Mouse (Mus musculus): Measurements from ENCODE around the gene Gatad2a.
"Not testable (repeated sequence)": the region's sequence is repeated elsewhere in the genome, so short reads cannot be mapped to it uniquely, and the experiment has no call there.

Gene Gatad2a

DNA sequence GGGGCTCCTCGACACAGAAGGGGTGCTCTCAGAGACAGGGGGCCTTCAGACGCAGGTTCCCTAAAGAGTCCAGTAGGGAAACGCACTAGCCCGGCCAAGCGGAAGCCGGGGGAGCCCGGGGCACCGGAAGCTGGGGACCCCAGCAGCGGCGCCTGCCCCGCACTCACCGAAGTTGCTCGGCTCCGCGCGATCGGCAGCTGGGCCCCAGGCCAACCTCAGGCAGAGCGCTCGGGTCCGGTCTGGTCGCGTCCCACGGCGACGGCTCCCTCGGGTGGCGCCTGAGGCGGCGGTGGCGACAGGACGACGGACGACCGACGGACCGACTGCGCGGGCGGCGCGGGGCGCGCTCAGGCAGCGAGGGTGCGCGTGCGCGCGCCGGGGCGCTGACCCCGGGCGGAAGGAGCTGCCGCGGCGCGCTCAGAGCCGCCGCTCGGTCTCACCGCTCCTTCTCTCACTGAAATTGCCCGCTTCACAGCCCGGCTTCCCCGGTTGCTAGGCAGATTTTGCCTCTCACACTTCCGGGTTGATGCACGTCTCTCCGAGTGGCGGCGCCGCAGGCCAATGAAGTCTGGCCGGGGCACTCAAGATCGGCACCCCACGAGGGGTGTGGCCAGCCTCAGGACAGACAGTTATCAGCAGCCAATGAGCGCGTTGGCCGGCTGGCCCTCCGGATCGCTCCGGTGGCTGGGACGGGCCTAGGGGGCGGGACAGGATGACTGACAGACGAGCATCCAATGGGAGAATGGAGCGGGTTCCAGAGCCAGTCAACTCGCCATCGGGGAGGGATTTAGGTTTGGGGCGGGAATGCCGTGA, at the start of gene Gatad2a:
Gatad2a (minus strand) TSS at position 609 of the 813 bp plus-strand sequence.
- DNase-seq (ENCODE audit: low read depth, low spot score), result peak; percentile 99

DNA sequence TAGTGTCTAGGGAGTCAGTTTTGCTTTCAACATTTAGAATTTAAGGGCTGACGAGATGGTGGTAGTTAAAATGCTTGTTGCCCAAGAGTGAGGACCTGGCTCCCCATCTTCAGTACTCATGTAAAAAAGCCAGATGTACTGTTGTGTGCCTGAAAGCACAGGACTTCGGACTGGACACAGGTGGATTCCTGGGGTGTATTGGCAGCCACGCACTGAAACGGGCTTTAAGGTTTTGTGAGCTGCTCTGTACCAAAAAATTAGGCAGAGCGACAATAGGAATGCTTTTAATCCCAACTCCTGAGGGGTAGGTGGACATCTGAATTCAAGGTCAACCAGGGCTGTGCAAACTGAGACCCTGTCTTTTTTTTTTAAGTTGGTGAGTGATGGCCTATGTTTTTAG, 47.8 kb upstream of the Gatad2a start:
- no peak for DNase-seq (ENCODE audit: low read depth, low spot score)

DNA sequence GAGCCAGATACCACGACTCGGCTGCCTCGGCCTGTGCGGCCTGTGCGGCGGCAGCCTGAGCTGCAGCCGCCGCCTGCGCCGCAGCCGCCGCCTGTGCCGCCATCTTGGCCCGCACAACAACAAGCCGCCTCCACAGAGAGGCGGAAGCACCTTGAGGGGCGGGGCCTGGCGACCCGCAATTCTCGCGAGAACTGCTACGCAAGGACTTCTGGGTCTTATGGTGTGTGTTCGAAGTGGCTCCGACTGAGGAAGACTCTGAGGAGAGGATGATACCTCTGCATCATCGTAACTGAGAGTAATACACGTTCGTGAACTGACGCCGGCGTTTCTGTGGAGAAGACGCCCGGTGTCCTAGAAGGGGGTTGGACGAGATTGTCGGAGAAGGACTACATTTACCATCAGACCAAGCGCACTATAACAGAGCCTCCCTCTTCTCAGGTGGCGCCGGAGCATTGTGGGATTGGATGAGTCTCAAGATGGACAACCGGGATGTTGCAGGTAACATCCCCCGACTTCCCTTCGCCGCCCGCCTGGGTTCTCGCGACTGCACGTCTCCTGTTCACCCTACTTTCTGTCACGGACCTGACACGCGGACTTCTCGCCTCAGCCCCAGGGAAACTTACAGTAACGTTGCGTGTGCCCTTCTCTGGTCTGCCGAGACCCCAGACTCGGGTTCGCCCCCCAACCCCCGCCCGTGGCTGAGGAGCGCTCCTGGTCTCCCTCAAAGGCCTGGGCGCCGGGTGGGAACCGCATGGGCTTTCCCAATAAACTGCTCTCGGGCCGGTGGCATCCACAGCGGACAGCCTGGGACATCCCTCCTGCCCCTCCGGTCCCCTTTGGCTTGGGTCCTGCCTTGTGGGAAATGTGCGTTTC, 46.6 kb upstream of the Gatad2a start, which contains the start of the genes Mau2 and Sugp1:
Mau2 (minus strand) TSS at position 152 of the 873 bp plus-strand sequence.
Sugp1 (plus strand) TSS at position 231 of the 873 bp plus-strand sequence.
- peak; percentile 97 for DNase-seq (ENCODE audit: low read depth, low spot score)

DNA sequence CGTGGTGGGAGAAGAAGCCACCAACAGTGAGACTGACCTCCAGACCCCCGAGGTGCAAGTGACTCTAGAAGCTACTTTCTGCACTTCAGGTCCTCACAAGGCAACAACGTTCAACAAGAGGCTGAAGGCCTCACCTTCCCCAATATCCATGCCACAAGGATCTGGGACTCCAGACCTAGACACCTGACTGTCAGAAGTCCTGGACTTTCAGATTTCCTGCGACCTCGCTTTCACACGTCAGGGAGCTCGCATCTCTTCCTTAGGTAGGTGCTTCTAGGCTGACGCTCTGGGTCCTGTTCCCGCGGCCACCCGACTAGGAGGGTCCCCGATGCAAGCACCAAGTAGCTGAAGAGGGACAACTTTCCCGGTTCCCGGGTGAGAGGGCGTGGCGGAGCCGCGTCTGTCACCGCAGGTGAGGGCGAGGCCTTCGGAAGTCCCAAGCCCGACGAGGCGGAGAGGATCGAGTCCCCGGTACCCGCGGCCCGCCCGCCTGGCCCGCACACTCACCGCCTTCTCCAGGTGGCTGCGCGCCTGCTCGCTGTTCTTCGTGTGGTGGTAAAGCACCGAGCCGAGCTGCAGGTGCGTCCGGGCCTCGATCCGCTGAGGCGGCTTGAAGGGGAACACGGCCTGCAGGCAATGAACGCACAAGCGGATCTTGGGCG, 45.8 kb upstream of the Gatad2a start:
- no peak for DNase-seq (ENCODE audit: low read depth, low spot score)

DNA sequence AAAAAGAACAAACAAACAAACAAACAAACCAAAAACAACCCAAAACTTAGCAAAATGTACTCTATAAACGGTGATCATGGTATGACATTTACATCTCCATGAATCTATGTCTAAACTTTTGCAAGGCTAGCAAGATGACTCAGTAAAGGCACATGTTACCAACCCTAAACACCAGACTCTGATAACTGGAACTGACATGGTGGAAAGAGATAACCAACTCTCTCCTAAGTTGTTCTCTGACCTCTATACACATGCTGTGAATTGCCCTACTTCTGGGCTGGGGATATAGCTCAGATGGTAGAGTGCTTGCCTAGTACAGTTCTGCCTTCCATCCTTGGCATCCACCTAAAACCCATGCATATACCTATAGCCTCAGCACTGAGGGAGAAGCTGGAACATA, 41.8 kb upstream of the Gatad2a start:
- DNase-seq (ENCODE audit: low read depth, low spot score), result no peak

DNA sequence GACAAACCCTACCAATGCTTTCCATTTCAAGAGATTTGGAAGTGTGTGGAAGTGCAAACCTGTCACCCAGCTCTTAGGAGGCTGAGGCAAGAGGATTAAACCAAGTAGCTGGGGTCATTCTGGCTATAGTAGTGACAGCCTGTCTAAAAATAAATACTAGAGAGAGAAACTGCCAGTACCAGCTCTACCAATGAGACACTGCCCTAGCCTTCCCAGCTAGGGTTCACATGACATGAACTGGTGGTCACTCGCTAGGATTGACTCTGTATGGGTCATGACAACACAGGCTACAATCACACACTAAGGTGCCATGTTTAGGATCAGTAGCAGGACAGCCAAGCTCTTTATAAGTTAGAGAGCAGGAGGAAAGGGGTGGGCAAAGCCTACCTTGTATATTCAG, 34.1 kb upstream of the Gatad2a start:
- DNase-seq (ENCODE audit: low read depth, low spot score), result no peak

DNA sequence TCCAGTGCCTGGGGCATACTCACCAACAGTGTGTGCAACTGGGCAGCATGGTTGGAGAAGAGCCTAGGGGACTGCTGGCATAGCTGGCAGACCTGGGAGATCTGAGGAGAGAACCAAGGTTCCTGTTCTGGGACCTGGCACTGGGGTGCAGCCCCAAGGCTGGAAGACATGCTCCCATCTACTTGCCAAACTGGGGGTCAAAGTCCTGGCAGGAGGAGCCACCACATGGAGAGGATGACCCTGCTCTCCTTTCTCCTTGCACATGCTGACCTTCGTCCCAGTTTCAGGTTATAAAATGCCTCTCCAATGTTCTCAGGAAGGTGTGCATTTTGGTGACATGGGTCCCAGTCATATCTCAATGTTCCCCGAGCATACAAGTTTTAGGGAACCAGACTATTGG, 30.0 kb upstream of the Gatad2a start:
- DNase-seq (ENCODE audit: low read depth, low spot score), result no peak

DNA sequence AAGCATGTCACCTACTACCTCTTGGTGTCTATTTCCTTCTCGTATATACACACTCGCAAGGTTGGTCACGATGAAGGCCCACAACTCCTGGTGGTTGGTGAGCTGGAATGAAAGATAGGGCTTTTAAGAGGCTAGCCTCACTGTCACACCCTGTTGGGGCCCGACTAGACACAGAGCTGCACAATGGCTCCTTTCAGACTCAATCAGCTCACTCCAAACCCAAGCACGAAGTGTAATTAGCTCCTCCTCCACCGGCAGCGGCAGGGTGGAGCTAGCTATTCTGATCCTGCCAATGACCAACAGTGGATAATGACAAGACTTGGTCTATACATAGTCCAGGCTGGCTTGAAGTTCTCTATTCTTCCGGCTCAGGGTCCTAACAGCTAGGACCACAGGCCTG, 27.4 kb upstream of the Gatad2a start:
- peak; percentile 31 for DNase-seq (ENCODE audit: low read depth, low spot score)

DNA sequence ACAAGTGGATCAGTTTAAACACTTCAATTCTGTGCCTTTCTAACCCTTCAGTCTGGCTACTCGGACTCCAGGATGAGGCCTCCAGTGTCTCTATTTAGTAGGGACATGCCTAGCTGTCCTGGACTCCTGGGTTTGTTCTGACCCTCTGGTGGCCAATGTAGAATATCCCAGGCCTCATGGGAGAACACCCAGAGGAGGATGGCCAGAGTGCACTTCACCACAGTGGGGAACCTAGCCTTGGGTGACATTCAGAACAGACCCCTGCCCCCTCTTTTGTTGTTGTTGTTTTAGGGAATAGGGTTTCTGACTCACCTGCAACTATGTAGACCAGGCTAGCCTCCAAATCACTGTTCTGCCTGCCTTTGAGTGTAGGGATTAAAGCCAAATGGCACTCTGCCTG, 18.8 kb upstream of the Gatad2a start:
- no peak for DNase-seq (ENCODE audit: low read depth, low spot score)

DNA sequence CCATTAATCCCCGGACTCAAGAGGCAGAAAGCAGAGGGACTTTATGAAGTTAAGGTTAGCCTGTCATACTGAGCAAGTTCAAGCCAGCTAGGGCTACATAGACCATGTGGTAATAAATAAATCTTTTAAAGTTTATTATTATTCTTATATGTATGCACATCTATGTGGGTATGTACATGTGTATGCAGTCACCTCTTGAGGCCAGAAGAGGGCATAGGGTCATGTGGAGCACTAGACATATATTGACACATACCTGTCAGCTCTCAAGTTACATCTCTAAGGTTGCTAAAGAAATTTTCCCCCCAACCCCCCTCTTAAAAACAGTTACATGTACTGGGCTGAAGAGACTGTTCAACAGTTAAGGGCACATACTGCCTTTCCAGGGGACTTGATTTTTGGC, 16.6 kb upstream of the Gatad2a start:
- no peak for DNase-seq (ENCODE audit: low read depth, low spot score)

DNA sequence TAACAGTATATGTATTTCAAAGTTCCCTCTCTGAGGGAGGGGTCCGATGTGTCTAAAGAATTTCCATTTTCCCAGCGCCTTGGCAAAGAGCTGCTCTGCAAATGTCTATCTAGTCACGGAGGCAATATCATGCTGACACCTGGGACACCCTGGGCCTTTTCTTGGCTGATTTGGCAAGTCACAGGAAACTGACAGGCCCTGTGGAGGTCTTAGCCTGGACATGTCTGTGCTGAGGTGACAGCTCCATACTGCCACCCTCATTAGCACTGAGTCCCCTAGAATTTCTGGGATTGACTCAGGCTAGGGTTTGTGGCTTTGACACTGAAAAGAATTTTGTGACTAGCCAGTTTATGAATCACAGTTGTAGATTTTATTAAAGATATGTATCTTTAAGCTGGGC, 16.2 kb upstream of the Gatad2a start:
- no peak for DNase-seq (ENCODE audit: low read depth, low spot score)

DNA sequence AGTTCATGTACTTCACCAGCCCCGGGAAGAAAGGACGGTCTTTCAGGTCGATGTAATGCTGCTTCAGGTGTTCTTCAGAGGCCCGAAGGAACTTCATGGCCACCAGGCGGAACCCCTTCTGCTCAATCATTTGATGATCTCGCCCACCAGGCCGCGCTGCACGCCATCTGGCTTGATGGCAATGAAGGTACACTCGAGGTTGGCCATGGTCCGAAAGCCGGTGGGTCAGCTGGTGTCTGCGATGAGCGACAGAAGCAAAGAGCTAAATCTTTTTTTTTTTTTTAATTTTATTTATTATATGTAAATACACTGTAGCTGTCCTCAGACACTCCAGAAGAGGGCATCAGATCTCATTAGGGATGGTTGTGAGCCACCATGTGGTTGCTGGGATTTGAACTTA, 14.6 kb upstream of the Gatad2a start:
- DNase-seq (ENCODE audit: low read depth, low spot score), result not testable (repeated sequence)

DNA sequence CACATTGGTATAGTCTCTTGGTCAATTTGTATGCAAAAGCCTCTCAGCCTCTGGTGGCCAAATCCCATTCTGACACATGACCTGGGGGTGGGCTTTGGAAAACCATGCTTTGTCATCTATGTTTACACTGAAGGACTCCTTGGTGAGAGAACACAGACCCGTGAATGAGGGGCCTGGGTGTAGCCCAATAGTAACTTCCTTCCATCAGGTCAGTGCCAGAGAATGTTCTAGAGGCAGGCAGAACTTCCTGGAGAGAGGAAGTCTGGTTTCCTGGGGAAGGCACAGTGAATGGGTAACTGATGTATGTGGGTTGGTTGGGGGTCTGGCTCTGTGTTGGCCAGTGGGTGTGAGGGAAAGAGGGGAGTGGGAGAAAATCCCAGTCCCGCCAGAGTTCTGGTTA, 9.0 kb upstream of the Gatad2a start:
- no peak for DNase-seq (ENCODE audit: low read depth, low spot score)

DNA sequence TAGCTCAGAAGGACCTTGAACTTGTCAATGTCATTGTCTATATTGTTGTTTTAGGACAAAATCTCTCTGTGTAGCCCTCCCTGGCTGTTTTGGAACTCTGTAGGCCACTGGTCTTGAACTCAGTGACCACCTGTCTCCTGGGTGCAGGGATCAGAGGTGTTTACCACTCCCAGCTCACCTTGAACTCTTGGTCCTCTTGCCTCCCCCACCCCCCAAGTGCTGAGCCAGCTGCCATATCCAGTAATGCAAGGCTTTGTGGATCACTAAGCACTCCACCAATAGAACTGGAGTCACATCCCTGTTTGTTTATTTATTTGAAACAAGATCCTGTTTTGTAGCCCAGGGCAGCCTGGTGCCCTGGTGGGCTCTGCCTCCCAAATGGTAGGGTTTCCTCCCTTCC, 8.2 kb upstream of the Gatad2a start:
- no peak for DNase-seq (ENCODE audit: low read depth, low spot score)

DNA sequence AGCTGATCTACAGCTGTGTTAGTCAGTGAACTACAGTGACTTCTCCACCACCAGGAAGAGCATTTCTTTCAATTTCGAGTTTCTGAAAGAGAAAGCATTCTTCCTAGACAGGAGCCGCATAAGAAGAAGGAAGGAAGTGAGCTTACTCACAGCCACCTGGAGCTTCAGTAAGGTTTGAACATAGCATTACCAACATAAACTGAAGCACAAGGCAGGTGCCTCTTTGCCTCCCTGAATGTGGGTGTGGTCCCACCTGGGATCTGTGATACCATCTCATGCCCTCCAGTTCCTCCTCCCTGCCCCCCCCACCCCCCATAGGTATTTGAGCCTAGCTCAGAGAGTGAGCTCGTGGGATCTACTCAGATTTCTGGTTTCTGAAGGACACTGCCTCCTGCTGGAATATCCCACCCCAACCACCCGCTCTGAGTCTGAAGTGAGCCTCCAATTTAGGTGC, 7.0 kb upstream of the Gatad2a start:
- no peak for DNase-seq (ENCODE audit: low read depth, low spot score)

DNA sequence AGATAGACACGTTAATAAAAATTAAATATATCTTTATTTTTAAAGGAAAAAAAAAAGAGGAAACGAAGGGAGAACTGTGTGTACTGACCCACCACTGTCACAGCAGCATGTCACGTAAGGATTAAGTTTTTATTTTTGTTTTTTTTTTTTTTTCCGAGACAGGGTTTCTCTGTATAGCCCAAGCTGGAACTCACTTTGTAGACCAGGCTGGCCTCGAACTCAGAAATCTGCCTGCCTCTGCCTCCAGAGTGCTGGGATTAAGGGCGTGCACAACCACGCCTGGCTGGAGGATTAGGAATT, 5.7 kb upstream of the Gatad2a start:
- DNase-seq (ENCODE audit: low read depth, low spot score), result not testable (repeated sequence)

DNA sequence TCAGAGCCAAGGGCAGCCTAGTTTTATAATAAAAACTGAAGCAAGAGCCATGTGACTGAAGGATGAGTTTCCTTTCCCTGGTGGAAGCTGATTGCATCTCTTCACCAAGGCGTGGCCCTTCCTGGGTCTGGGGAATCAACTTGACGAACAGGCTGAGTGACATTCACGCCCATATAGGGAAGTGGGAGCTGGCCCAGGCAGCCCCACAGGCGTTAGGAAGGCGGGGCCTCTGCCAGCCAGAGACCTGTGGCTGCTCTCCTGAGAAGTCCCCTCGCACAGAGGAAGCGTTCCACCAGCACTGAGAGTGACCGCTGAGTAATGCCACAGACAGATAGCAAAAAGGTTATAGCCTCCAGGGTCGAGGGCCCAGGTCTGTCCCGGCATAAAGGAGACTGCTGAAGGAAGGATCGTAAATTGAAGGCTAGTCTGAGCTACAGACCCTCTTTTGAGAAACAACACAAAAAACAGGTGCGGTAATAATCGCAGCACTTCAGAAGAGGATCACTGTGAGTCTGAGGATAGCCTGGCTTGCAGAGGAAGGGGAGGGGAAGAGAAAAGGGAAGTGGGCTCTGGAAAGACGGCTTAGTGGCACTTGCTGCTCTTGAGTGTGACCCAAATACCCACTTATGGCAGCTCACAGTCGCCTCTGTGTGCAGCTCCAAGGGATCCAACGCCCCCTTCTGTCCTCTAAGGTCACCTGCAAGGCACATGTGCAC, 5.2 kb upstream of the Gatad2a start:
- no peak for DNase-seq (ENCODE audit: low read depth, low spot score)

DNA sequence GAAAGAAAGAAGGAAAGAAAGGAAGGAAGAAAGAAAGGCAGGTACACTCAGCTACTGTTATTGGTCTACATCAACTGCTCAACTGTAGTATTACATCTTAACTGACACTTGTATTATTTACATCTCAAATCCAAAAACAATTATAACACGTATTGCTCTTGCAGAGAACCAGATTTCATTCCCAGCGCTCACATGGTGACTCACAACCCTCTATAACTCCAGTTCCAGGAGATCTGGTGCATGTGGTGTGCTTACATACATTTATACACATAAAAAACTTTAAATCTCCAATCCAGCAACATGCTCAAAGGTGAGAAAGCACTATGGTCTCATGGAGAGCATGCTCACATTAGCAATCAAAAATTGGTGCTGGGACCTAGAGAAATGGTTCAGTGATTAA, 4.0 kb upstream of the Gatad2a start:
- DNase-seq (ENCODE audit: low read depth, low spot score), result no peak

DNA sequence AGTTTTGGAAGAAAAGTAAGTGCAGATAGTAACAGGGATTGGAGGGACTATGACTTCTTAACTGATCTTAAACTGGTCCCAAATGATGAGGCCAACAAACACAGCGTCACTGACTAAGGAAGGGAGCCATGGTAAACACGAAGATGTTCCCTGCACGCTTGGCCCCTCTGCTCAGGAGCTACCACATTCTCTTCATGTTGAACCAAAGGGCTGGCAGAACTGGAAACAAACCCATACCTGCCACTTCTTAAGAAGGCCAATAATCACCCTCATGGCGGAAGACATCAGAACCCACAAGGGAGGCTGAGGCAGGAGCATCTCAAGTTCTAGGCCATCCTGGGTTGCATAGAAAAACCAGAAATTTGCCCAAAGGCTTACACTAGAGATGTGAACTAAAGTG, 3.1 kb upstream of the Gatad2a start:
- no peak for DNase-seq (ENCODE audit: low read depth, low spot score)

DNA sequence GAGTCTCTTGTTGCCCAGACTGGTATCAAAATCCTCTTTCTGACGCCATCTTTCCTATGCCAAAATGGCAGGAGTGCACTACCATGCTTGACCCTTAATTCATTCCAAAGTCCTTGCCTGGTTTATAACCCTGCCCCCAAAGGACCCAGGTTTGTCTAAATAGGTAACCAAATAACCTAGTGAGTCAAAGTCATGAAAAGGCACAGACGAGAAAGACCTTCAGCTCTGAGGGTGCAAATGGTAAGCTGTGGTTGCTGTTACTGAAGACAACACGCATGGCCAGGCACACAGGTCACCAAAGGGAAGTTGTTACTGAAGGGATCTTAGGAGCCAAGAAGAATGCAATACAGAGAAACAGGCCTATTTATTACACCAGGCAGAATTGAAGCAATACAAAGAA, 2.5 kb upstream of the Gatad2a start:
- no peak for DNase-seq (ENCODE audit: low read depth, low spot score)

DNA sequence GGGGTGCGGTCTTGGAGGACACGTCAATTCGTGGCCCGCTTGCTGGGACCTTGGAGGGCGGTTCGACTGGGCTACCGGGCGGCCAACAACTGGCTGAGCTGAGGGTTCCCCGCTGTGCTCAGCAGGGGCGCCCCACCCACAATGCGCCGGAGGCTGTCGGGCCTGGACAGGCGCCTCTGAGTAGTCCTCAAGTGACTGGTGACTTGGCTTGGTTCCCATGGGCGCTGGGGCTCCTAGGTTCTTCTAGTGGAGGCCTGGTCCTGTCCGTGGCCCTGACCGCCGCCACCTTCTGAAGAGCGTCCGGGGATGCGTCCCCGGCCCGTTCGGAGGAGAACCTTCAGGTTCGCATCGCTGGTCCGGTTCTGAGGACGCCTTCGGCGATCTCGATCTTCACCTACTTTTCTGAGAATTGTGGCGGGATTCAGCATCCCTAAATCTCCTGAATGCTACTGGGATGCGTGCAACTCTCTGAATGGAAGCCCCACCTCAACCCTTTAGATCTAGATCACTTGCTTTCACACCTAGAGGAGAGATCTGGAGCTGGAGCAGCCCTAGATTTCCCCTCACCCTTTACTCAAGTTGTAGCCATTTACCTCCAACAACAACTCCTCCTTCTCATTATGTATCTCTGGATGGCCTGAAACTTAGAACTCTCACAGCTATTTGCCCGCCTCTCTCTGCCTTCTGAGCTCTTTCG, 553 bp upstream of the Gatad2a start:
- no peak for DNase-seq (ENCODE audit: low read depth, low spot score)
